Mouse (Mus musculus): Measurements from ENCODE around the gene Sergef. TPM values are rescaled to one million over a fixed set of nuclear protein-coding genes. Genes with fewer than 3 reads are reported as not detected.
A peak's percentile ranks its signal among the peaks of the same experiment; 100 is the strongest.

The Sergef gene
- total and polyA plus RNA-seq, 3 experiments = 10.9 to 36.2 (median 13.0) TPM

DNA sequence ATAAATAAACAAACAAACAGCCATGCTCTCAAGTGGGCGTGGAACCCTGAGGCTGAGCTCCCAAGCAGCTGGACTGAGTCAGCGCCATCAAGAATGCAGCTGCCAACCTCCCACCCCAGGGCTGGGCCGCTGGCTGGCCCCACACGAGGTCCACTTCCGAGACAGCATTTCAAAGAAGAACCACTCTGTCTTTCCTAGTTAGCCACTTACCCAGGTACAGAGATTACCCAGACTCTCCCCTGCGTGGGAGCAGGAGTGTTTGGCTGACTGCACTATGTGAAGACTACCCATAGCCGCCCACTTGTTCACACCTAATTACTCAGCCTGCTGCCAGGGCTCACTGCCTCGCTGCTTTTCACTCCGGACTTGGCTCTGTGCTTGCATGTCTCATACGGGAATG is 26.5 kb downstream of the Sergef start:
- ATAC-seq (ENCODE audit: extremely low read depth, insufficient number of reproducible peaks, low FRiP score, poor library complexity, severe bottlenecking) (no peak), DNase-seq (ENCODE audit: low spot score) (no peak)
- H3K4me3 ChIP-seq (ENCODE audit: low read depth, low read length) = no peak overlapping the region
- H3K9me3 ChIP-seq (replicated peaks) = no peaks in the 10 kb centered on the region
- H3K36me3 ChIP-seq (replicated peaks) = peaks cover 93% of the 10 kb centered on the region
- no peaks in the 10 kb centered on the region; the same call in 1 of the 2 replicates for H3K4me1 ChIP-seq (ENCODE audit: insufficient read depth, low read depth, low read length)
- H3K27me3 ChIP-seq (ENCODE audit: insufficient read depth, low read length) = no peaks in the 10 kb centered on the region
- TF ChIP-seq GATA1 (IDR thresholded peaks at IDR 0.05; ENCODE audit: borderline replicate concordance, low read length) (no peak), POLR2AphosphoS5 (IDR thresholded peaks at IDR 0.05; ENCODE audit: insufficient replicate concordance, low read depth, low read length) (no peak), GATA2 (IDR thresholded peaks at IDR 0.05; ENCODE audit: borderline replicate concordance, low read depth, low read length) (no peak)

DNA sequence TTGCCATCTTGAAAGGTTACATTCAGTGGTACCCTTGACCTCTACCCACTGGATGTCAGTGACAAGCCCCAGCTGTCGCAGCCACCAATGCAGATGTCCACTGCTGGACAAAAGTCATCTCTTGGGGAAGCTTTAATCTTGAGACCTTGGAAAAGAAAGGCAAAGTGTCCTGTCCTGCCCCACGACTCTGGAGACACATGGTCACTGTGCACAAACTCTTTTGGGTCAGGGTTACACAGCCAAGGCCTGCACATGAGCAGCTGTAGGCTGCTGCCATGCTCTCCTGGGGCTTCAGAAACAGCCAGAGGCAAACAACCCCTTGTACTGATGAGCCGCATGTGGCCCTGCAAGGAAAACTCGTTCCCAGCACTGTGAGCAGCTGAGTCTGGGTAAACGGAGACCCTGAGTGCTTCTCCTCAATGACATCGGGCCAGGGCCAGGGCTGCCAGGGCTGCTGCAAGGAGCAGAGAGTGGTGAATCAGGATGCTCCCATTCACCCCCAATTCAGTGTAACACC is 27.1 kb downstream of the Sergef start:
- no peak overlapping the region for H3K4me3 ChIP-seq (ENCODE audit: low read depth, low read length)
- ATAC-seq (ENCODE audit: extremely low read depth, insufficient number of reproducible peaks, low FRiP score, poor library complexity, severe bottlenecking) (no peak), DNase-seq (ENCODE audit: low spot score) (no peak)
- H3K27me3 ChIP-seq (ENCODE audit: insufficient read depth, low read length) = no peaks in the 10 kb centered on the region
- H3K4me1 ChIP-seq (ENCODE audit: insufficient read depth, low read depth, low read length) = peaks cover 3% of the 10 kb centered on the region
- peaks cover 92% of the 10 kb centered on the region for H3K36me3 ChIP-seq (replicated peaks)
- no peak for TF ChIP-seq POLR2AphosphoS5 (IDR thresholded peaks at IDR 0.05; ENCODE audit: insufficient replicate concordance, low read depth, low read length)
- no peak for TF ChIP-seq CTCF (IDR thresholded peaks at IDR 0.05; ENCODE audit: low read depth, low read length)
- no peak for TF ChIP-seq TAL1 (conservative IDR thresholded peaks at IDR 0.05; ENCODE audit: low read depth, low read length)
- no peak for TF ChIP-seq GATA2 (IDR thresholded peaks at IDR 0.05; ENCODE audit: borderline replicate concordance, low read depth, low read length)
- TF ChIP-seq GATA1 (IDR thresholded peaks at IDR 0.05; ENCODE audit: borderline replicate concordance, low read length) = no peak
- H3K9me3 ChIP-seq (replicated peaks) = no peaks in the 10 kb centered on the region

- Histone ChIP-seq H3K4me1 (ENCODE audit: insufficient read depth, low read depth, low read length) (peaks cover 8% of the 10 kb centered on the region), H3K36me3 (replicated peaks) (peaks cover 90% of the 10 kb centered on the region), H3K27me3 (ENCODE audit: insufficient read depth, low read length) (no peaks in the 10 kb centered on the region), H3K9me3 (replicated peaks) (no peaks in the 10 kb centered on the region), H3K4me3 (ENCODE audit: low read depth, low read length) (no peak overlapping the region)
- TF ChIP-seq GATA1 (IDR thresholded peaks at IDR 0.05; ENCODE audit: borderline replicate concordance, low read length) = no peak
- TF ChIP-seq POLR2AphosphoS5 (IDR thresholded peaks at IDR 0.05; ENCODE audit: insufficient replicate concordance, low read depth, low read length) = no peak
- TF ChIP-seq GATA2 (IDR thresholded peaks at IDR 0.05; ENCODE audit: borderline replicate concordance, low read depth, low read length) = no peak
- TF ChIP-seq TAL1 (conservative IDR thresholded peaks at IDR 0.05; ENCODE audit: low read depth, low read length) = no peak
- no peak for TF ChIP-seq CTCF (IDR thresholded peaks at IDR 0.05; ENCODE audit: low read depth, low read length)
- no peak for ATAC-seq (ENCODE audit: extremely low read depth, insufficient number of reproducible peaks, low FRiP score, poor library complexity, severe bottlenecking)
- DNase-seq (ENCODE audit: low spot score) = no peak
Measured at GRCm38 (mm10) chr7:46611970-46612369, 27.6 kb downstream of the Sergef start.

- no peak for TF ChIP-seq TAL1 (conservative IDR thresholded peaks at IDR 0.05; ENCODE audit: low read depth, low read length)
- TF ChIP-seq GATA1 (IDR thresholded peaks at IDR 0.05; ENCODE audit: borderline replicate concordance, low read length) = no peak
- no peak for TF ChIP-seq POLR2AphosphoS5 (IDR thresholded peaks at IDR 0.05; ENCODE audit: insufficient replicate concordance, low read depth, low read length)
- no peak for TF ChIP-seq CTCF (IDR thresholded peaks at IDR 0.05; ENCODE audit: low read depth, low read length)
- TF ChIP-seq GATA2 (IDR thresholded peaks at IDR 0.05; ENCODE audit: borderline replicate concordance, low read depth, low read length) = no peak
- peaks cover 93% of the 10 kb centered on the region for H3K36me3 ChIP-seq (replicated peaks)
- H3K4me1 ChIP-seq (ENCODE audit: insufficient read depth, low read depth, low read length) = peaks cover 17% of the 10 kb centered on the region
Measured at GRCm38 (mm10) chr7:46609317-46609716, 30.3 kb downstream of the Sergef start.

DNA sequence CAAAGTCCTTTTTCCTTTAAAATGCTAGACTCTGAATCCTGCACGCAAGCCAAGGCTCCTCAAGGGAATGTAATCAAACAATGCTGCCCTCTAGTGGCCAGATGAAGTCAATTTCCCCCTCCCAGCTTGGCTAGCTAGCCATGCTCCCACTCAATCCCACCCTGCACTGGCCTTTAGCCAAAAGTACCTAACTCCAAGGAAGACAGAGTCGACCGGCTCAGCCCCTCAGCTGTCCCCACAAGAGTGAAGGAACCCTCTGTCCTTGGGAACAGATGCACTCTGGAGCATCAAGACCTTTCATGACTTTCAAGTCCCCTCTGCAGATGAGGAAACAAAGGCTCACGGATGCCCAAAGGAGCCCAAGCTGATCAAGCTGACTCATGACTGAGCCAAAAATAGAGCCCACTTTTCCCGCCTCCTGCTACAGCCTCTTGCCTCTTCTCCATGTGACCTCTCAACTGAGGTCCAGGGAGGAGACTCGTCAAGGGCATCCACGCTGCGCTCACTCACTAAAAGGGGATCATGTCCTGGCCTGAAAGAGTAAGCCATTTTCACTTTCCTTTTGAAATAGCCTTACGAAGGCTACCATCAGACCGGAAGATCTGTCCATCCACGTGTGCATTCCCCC is 32.1 kb downstream of the Sergef start:
- H3K4me3 ChIP-seq (ENCODE audit: low read depth, low read length) = no peak overlapping the region

More at GRCm38 (mm10) chr7:46609317-46609716, 30.3 kb downstream of the Sergef start:
- Histone ChIP-seq H3K4me3 (ENCODE audit: low read depth, low read length) (no peak overlapping the region), H3K27me3 (ENCODE audit: insufficient read depth, low read length) (no peaks in the 10 kb centered on the region), H3K9me3 (replicated peaks) (no peaks in the 10 kb centered on the region)
- DNase-seq (ENCODE audit: low spot score) (no peak), ATAC-seq (ENCODE audit: extremely low read depth, insufficient number of reproducible peaks, low FRiP score, poor library complexity, severe bottlenecking) (no peak)

DNA sequence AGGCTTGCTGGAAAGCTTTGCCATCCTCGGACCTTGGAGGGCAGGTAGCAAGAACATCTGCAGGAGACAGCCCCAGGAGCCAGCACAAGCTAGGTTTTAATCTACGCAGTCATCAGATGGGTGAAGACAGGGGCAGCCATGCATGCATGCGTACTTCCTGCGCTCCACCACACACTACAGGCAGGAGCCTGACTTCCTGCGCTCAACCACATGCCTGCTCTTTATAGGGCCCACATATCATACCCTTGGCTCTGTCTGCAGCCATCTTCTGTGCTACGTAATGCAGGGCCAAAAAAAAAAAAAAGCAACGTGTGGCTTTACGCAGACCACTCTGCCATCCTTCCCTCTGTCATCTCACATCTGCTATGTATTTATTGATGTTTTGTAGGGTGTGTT is 32.6 kb downstream of the Sergef start:
- Histone ChIP-seq H3K4me1 (ENCODE audit: insufficient read depth, low read depth, low read length) (peaks cover 26% of the 10 kb centered on the region), H3K4me3 (ENCODE audit: low read depth, low read length) (no peak overlapping the region; the same call in 1 of the 2 replicates), H3K9me3 (replicated peaks) (no peaks in the 10 kb centered on the region), H3K36me3 (replicated peaks) (peaks cover 93% of the 10 kb centered on the region), H3K27me3 (ENCODE audit: insufficient read depth, low read length) (no peaks in the 10 kb centered on the region)
- DNase-seq (ENCODE audit: low spot score) = peak; percentile 16
- ATAC-seq (ENCODE audit: extremely low read depth, insufficient number of reproducible peaks, low FRiP score, poor library complexity, severe bottlenecking) = peak; percentile 70
- TF ChIP-seq TAL1 (conservative IDR thresholded peaks at IDR 0.05; ENCODE audit: low read depth, low read length) (no peak), GATA1 (IDR thresholded peaks at IDR 0.05; ENCODE audit: borderline replicate concordance, low read length) (no peak), POLR2AphosphoS5 (IDR thresholded peaks at IDR 0.05; ENCODE audit: insufficient replicate concordance, low read depth, low read length) (no peak), CTCF (IDR thresholded peaks at IDR 0.05; ENCODE audit: low read depth, low read length) (no peak), GATA2 (IDR thresholded peaks at IDR 0.05; ENCODE audit: borderline replicate concordance, low read depth, low read length) (no peak)

More for the DNA sequence above, 32.1 kb downstream of the Sergef start:
- peak; percentile 67 for DNase-seq (ENCODE audit: low spot score)
- TF ChIP-seq GATA2 (IDR thresholded peaks at IDR 0.05; ENCODE audit: borderline replicate concordance, low read depth, low read length) (no peak), GATA1 (IDR thresholded peaks at IDR 0.05; ENCODE audit: borderline replicate concordance, low read length) (no peak), CTCF (IDR thresholded peaks at IDR 0.05; ENCODE audit: low read depth, low read length) (peak; percentile 57; the same call in 1 of the 2 replicates), TAL1 (conservative IDR thresholded peaks at IDR 0.05; ENCODE audit: low read depth, low read length) (no peak)
- no peaks in the 10 kb centered on the region for H3K27me3 ChIP-seq (ENCODE audit: insufficient read depth, low read length)
- peaks cover 21% of the 10 kb centered on the region for H3K4me1 ChIP-seq (ENCODE audit: insufficient read depth, low read depth, low read length)
- ATAC-seq (ENCODE audit: extremely low read depth, insufficient number of reproducible peaks, low FRiP score, poor library complexity, severe bottlenecking) = 0 out of 2 replicates have a peak, but pooled peaks have one; percentile 24
- no peaks in the 10 kb centered on the region for H3K9me3 ChIP-seq (replicated peaks)
- peaks cover 93% of the 10 kb centered on the region for H3K36me3 ChIP-seq (replicated peaks)

All from G1E (cell line).